Comparison of ENCODE assay signal across 14 mouse cellular contexts in the genomic region with DNA sequence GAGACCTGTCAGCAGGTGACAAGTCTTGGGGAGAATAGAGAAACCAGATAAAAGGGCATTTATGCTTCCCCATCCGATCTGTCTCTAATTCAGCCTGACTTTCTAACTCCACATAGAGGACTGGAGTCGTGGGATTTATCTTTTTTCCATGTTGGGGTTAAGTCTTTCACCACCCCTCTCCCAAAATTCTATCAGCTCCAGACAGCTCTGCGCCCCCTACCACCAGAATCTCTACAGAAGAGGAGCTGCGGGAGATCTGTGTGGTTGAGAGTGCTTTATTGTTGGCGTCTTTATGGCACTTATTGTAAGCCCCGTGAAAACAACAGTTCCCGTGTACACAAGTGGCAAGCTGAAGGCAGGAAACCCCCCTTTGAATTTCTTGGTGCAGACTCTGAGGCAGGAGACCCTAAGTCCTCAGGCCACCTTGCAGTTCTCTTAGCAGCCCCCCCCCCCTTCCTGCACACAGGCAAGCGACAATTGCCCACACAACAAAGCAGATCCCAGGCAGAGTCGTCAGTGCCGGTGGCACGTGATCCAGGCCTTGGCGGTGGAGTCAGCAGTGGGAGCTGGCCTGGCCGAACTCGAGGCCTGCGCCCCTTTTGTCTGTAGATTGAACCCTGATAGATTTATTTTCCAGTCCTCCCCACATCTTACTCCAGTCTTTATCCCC. TPM values are rescaled to one million over a fixed set of nuclear protein-coding genes. Genes with fewer than 3 reads are reported as not detected.
DNase-seq lines count a peak whose midpoint lies in the region; ATAC-seq and TF ChIP-seq lines count a peak whose summit lies in the region.
"Had no signal": no experiment of that assay in that cellular context is flagged by ENCODE, and none has a peak within 500 bp of the region (broad histone marks: within the 10 kb centered on the region; RNA-seq: fewer than 3 reads in every experiment).

No protein-coding gene starts in this region.

- TF ChIP-seq CTCF in E14TG2a.4 (conservative IDR thresholded peaks at IDR 0.05; ENCODE audit: low read length) = no peak
- no peak for TF ChIP-seq CTCF in midbrain, postnatal 0 days (IDR thresholded peaks at IDR 0.05)
- no peak for TF ChIP-seq CTCF in intestine, postnatal 0 days (IDR thresholded peaks at IDR 0.05; ENCODE audit: low read depth)

- H3K4me2 ChIP-seq in embryonic facial prominence, embryonic 14.5 days (ENCODE audit: low read depth, low read length) = peak overlapping the region; percentile 12; the same call in 1 of the 2 replicates
- H3K4me2 ChIP-seq in hindbrain, embryonic 14.5 days (replicated peaks) = peak overlapping the region; percentile 65
- peak overlapping the region; percentile 60 for H3K4me2 ChIP-seq in midbrain, postnatal 0 days (ENCODE audit: low read depth, low read length, poor library complexity, severe bottlenecking)
- H3K4me2 ChIP-seq in kidney, embryonic 15.5 days = no peak overlapping the region
- H3K4me2 ChIP-seq in intestine, postnatal 0 days (replicated peaks; ENCODE audit: low read depth) = no peak overlapping the region

- no peak overlapping the region for H3K9ac ChIP-seq in embryonic facial prominence, embryonic 14.5 days (ENCODE audit: low read depth, low read length)
- peak overlapping the region; percentile 80 for H3K9ac ChIP-seq in hindbrain, embryonic 14.5 days
- H3K9ac ChIP-seq in midbrain, postnatal 0 days (replicated peaks; ENCODE audit: low read length, poor library complexity, severe bottlenecking) = peak overlapping the region; percentile 73
- no peak overlapping the region for H3K9ac ChIP-seq in kidney, embryonic 15.5 days
- no peak overlapping the region for H3K9ac ChIP-seq in intestine, postnatal 0 days (ENCODE audit: low read depth, low read length)
- H3K9ac ChIP-seq: heart, embryonic 13.5 days; limb, embryonic 12.5 days; lung, embryonic 15.5 days had no signal

- H3K4me3 ChIP-seq in E14TG2a.4 (replicated peaks; ENCODE audit: low read length) = peak overlapping the region; percentile 82
- no peak overlapping the region for H3K4me3 ChIP-seq in embryonic facial prominence, embryonic 14.5 days (ENCODE audit: low read depth, low read length)
- peak overlapping the region; percentile 55 for H3K4me3 ChIP-seq in hindbrain, embryonic 14.5 days (replicated peaks; ENCODE audit: low read length)
- peak overlapping the region; percentile 48 for H3K4me3 ChIP-seq in midbrain, postnatal 0 days (ENCODE audit: low read depth, low read length)
- H3K4me3 ChIP-seq in kidney, embryonic 15.5 days (replicated peaks) = no peak overlapping the region
- no peak overlapping the region for H3K4me3 ChIP-seq in intestine, postnatal 0 days (ENCODE audit: low read depth, low read length)
- H3K4me3 ChIP-seq: lung, embryonic 15.5 days had no signal

- peaks cover 91% of the 10 kb centered on the region for H3K4me1 ChIP-seq in E14TG2a.4 (replicated peaks; ENCODE audit: low read depth, low read length)
- peaks cover 21% of the 10 kb centered on the region for H3K4me1 ChIP-seq in embryonic facial prominence, embryonic 14.5 days (ENCODE audit: control insufficient read depth, insufficient read depth, low read length)
- H3K4me1 ChIP-seq in hindbrain, embryonic 14.5 days (replicated peaks; ENCODE audit: control insufficient read depth, insufficient read depth, low read length) = peaks cover 10% of the 10 kb centered on the region; the same call in 1 of the 2 replicates
- H3K4me1 ChIP-seq in midbrain, postnatal 0 days (ENCODE audit: insufficient read depth, low read length) = 0 out of 2 replicates have a peak, but pooled peaks cover 2% of the 10 kb centered on the region
- peaks cover 85% of the 10 kb centered on the region for H3K4me1 ChIP-seq in kidney, embryonic 15.5 days
- H3K4me1 ChIP-seq in intestine, postnatal 0 days (replicated peaks; ENCODE audit: control insufficient read depth, insufficient read depth, low read length) = 0 out of 2 replicates have a peak, but pooled peaks cover 2% of the 10 kb centered on the region

- H3K36me3 ChIP-seq in E14TG2a.4 (ENCODE audit: insufficient read depth, low read length) = peaks cover 12% of the 10 kb centered on the region; the same call in 1 of the 2 replicates
- H3K36me3 ChIP-seq in embryonic facial prominence, embryonic 14.5 days (ENCODE audit: control insufficient read depth, insufficient read depth, low read length) = no peaks in the 10 kb centered on the region
- H3K36me3 ChIP-seq in hindbrain, embryonic 14.5 days (replicated peaks; ENCODE audit: control insufficient read depth, insufficient read depth) = no peaks in the 10 kb centered on the region
- no peaks in the 10 kb centered on the region for H3K36me3 ChIP-seq in midbrain, postnatal 0 days (ENCODE audit: insufficient read depth, low read length)
- no peaks in the 10 kb centered on the region for H3K36me3 ChIP-seq in kidney, embryonic 15.5 days
- no peaks in the 10 kb centered on the region for H3K36me3 ChIP-seq in intestine, postnatal 0 days (ENCODE audit: control insufficient read depth, insufficient read depth)
- H3K36me3 ChIP-seq: G1E; heart, embryonic 13.5 days; limb, embryonic 12.5 days; lung, embryonic 15.5 days had no signal

- no peak for DNase-seq in embryonic facial prominence, embryonic 14.5 days (ENCODE audit: low spot score)
- DNase-seq in hindbrain, embryonic 14.5 days (ENCODE audit: low spot score) = no peak
- no peak for DNase-seq in midbrain, postnatal 0 days (ENCODE audit: low spot score)
- DNase-seq in T-cell, adult 2 months (ENCODE audit: low spot score) = no peak
- DNase-seq in cerebellum, postnatal 25 days = no peak
- DNase-seq: thymus, postnatal 4 days had no signal

- H3K9me3 ChIP-seq in E14TG2a.4 (ENCODE audit: low read length) = no peaks in the 10 kb centered on the region
- no peaks in the 10 kb centered on the region for H3K9me3 ChIP-seq in embryonic facial prominence, embryonic 14.5 days (ENCODE audit: control insufficient read depth, low read length)
- H3K9me3 ChIP-seq in hindbrain, embryonic 14.5 days (ENCODE audit: control insufficient read depth, low read length) = no peaks in the 10 kb centered on the region
- no peaks in the 10 kb centered on the region for H3K9me3 ChIP-seq in midbrain, postnatal 0 days (ENCODE audit: low read length)
- H3K9me3 ChIP-seq in kidney, embryonic 15.5 days (replicated peaks) = no peaks in the 10 kb centered on the region
- no peaks in the 10 kb centered on the region for H3K9me3 ChIP-seq in intestine, postnatal 0 days (ENCODE audit: control insufficient read depth)
- H3K9me3 ChIP-seq: heart, embryonic 13.5 days; limb, embryonic 12.5 days; lung, embryonic 15.5 days had no signal

- no peak for ATAC-seq in embryonic facial prominence, embryonic 14.5 days (ENCODE audit: low read depth)
- no peak for ATAC-seq in hindbrain, embryonic 14.5 days (ENCODE audit: low FRiP score)
- no peak for ATAC-seq in midbrain, postnatal 0 days (ENCODE audit: low FRiP score)
- no peak for ATAC-seq in kidney, embryonic 15.5 days (replicated peaks; ENCODE audit: low FRiP score)
- ATAC-seq in intestine, postnatal 0 days = no peak

- H3K27me3 ChIP-seq in E14TG2a.4 (ENCODE audit: insufficient read depth, low read length) = peaks cover 97% of the 10 kb centered on the region
- peaks cover 100% of the 10 kb centered on the region for H3K27me3 ChIP-seq in embryonic facial prominence, embryonic 14.5 days (replicated peaks; ENCODE audit: control insufficient read depth, insufficient read depth, low read length)
- peaks cover 84% of the 10 kb centered on the region for H3K27me3 ChIP-seq in hindbrain, embryonic 14.5 days (ENCODE audit: control insufficient read depth, insufficient read depth, low read length)
- H3K27me3 ChIP-seq in midbrain, postnatal 0 days (ENCODE audit: insufficient read depth, low read length) = peaks cover 18% of the 10 kb centered on the region
- H3K27me3 ChIP-seq in kidney, embryonic 15.5 days = peaks cover 100% of the 10 kb centered on the region
- peaks cover 99% of the 10 kb centered on the region for H3K27me3 ChIP-seq in intestine, postnatal 0 days (replicated peaks; ENCODE audit: control insufficient read depth, insufficient read depth, low read length)

- WGBS in embryonic facial prominence, embryonic 14.5 days = 11% methylated on average over 15 of the region's 15 CpGs
- WGBS in hindbrain, embryonic 14.5 days = 2% methylated on average over 15 of the region's 15 CpGs
- WGBS in midbrain, postnatal 0 days = 10% methylated on average over 15 of the region's 15 CpGs
- 9% methylated on average over 15 of the region's 15 CpGs for WGBS in kidney, embryonic 15.5 days
- WGBS in intestine, postnatal 0 days = 6% methylated on average over 15 of the region's 15 CpGs

- no peak overlapping the region for H3K27ac ChIP-seq in embryonic facial prominence, embryonic 14.5 days (replicated peaks; ENCODE audit: low read depth, low read length)
- H3K27ac ChIP-seq in hindbrain, embryonic 14.5 days = peak overlapping the region; percentile 95
- peak overlapping the region; percentile 88 for H3K27ac ChIP-seq in midbrain, postnatal 0 days (ENCODE audit: low read depth, low read length)
- no peak overlapping the region for H3K27ac ChIP-seq in kidney, embryonic 15.5 days
- no peak overlapping the region for H3K27ac ChIP-seq in intestine, postnatal 0 days (ENCODE audit: low read depth, low read length)
- H3K27ac ChIP-seq: heart, embryonic 13.5 days; limb, embryonic 12.5 days; lung, embryonic 15.5 days had no signal

RNA-seq across cellular contexts. Expression of a gene that starts 11.9 kb away (rescaled TPM):
- polyA plus RNA-seq in embryonic facial prominence, embryonic 14.5 days (2014; fragmentation: Nextera tagmentation; extraction: Ambion mirVana) = 0.08 and 0.31 TPM in 2 replicates
- 89.8 and 119 TPM in 2 replicates for polyA plus RNA-seq in hindbrain, embryonic 14.5 days (2014; fragmentation: Nextera tagmentation; extraction: Ambion mirVana)
- total RNA-seq in midbrain, postnatal 0 days (2014; rRNA removed) = 154 and 181 TPM in 2 replicates
- 160 and 176 TPM in 2 replicates for polyA plus RNA-seq in midbrain, postnatal 0 days (2015; fragmentation: Nextera tagmentation; extraction: Ambion mirVana)
- polyA plus RNA-seq in kidney, embryonic 15.5 days (2015; fragmentation: Nextera tagmentation; extraction: Ambion mirVana) = 0.23 and 0.36 TPM in 2 replicates
- 0.12 TPM in 1 of 2 replicates, not detected in the other for polyA plus RNA-seq in intestine, postnatal 0 days (2015; fragmentation: Nextera tagmentation; extraction: Ambion mirVana)
- polyA plus RNA-seq: G1E had no signal

RNA-seq across cellular contexts. Expression of a gene that starts 56.2 kb away (rescaled TPM):
- polyA plus RNA-seq in embryonic facial prominence, embryonic 14.5 days (2014; fragmentation: Nextera tagmentation; extraction: Ambion mirVana) = 4.2 and 6.1 TPM in 2 replicates
- 1.9 and 3.8 TPM in 2 replicates for polyA plus RNA-seq in hindbrain, embryonic 14.5 days (2014; fragmentation: Nextera tagmentation; extraction: Ambion mirVana)
- 0.52 and 0.66 TPM in 2 replicates for total RNA-seq in midbrain, postnatal 0 days (2014; rRNA removed)
- polyA plus RNA-seq in midbrain, postnatal 0 days (2015; fragmentation: Nextera tagmentation; extraction: Ambion mirVana) = 3.1 and 3.4 TPM in 2 replicates
- polyA plus RNA-seq in kidney, embryonic 15.5 days (2015; fragmentation: Nextera tagmentation; extraction: Ambion mirVana) = 1.9 and 2.3 TPM in 2 replicates
- polyA plus RNA-seq in intestine, postnatal 0 days (2015; fragmentation: Nextera tagmentation; extraction: Ambion mirVana) = 0.94 and 1.3 TPM in 2 replicates
- total RNA-seq: G1E; gastrocnemius, adult 18-20 months had no signal
- polyA plus RNA-seq: G1E had no signal

Comparison
In these comparisons a context has a peak if more than half of its experiments do, and no peak if none do; other contexts are left out.
1. H3K4me3 ChIP-seq: peak in E14TG2a.4 (single experiment), hindbrain, embryonic 14.5 days (single experiment) and midbrain, postnatal 0 days (single experiment); none in embryonic facial prominence, embryonic 14.5 days (single experiment), kidney, embryonic 15.5 days (single experiment) and intestine, postnatal 0 days (single experiment).
2. H3K27ac ChIP-seq: peak in hindbrain, embryonic 14.5 days (single experiment) and midbrain, postnatal 0 days (single experiment); none in embryonic facial prominence, embryonic 14.5 days (single experiment), kidney, embryonic 15.5 days (single experiment) and intestine, postnatal 0 days (single experiment).
3. H3K4me2 ChIP-seq: peak in embryonic facial prominence, embryonic 14.5 days (single experiment), hindbrain, embryonic 14.5 days (single experiment) and midbrain, postnatal 0 days (single experiment); none in kidney, embryonic 15.5 days (single experiment) and intestine, postnatal 0 days (single experiment).
4. H3K9ac ChIP-seq: peak in hindbrain, embryonic 14.5 days (single experiment) and midbrain, postnatal 0 days (single experiment); none in embryonic facial prominence, embryonic 14.5 days (single experiment), kidney, embryonic 15.5 days (single experiment) and intestine, postnatal 0 days (single experiment).
5. RNA of a gene that starts 11.9 kb away (polyA plus RNA-seq): 160 to 176 TPM in midbrain, postnatal 0 days and 89.8 to 119 TPM in hindbrain, embryonic 14.5 days; 0.23 to 0.36 TPM in kidney, embryonic 15.5 days, 0.12 TPM in intestine, postnatal 0 days and 0.08 to 0.31 TPM in embryonic facial prominence, embryonic 14.5 days; every median in the first group is over 10 times any median in the second.